In the genomic region with DNA sequence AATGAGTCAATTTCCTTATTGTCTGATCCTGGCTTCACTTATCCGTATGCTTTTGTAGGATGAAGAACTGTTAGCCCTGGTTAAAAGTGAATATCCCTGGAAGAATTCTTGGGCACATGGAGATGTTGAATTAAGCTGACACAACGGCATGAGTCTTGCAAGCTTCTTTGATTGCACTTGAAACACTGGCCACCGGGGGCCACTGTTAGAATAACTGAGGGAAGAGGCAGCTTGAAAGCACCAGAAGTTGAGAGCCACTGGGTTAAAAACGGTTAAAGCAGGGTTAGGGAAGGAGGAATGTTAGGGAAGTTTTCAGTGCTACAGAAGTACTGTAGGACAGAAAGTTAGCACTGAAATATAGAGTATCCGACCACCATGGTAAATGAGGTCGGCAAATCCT, we compare ENCODE assay signal across 8 mouse cellular contexts.
DNase-seq lines count a peak whose midpoint lies in the region.

No protein-coding gene starts in this region.

- DNase-seq in kidney, postnatal 4 days = peak; percentile 27 to 37
- DNase-seq in kidney, adult 9 months = no peak
- DNase-seq in ES-CJ7 (ENCODE audit: low read depth, low spot score) = peak; percentile 34
- peak; percentile 21 for DNase-seq in ZHBTc4 (ENCODE audit: low read depth, low spot score)
- peak; percentile 2 to 32 for DNase-seq in left cerebral cortex, postnatal 10 days (ENCODE audit: extremely low spot score in 1 of 2, low spot score in 2 of 2)
- DNase-seq in natural killer cell, adult 2 months (ENCODE audit: low spot score in 2 of 2) = no peak
- DNase-seq in heart, postnatal 14 days = no peak
- no peak for DNase-seq in gastrocnemius, postnatal 14 days

- intact Hi-C loops in left cerebral cortex, postnatal 10 days (cut with DNase I) = no loop called here
- intact Hi-C loops in heart, postnatal 14 days (cut with DNase I) = no loop called here
- intact Hi-C loops in gastrocnemius, postnatal 14 days (cut with DNase I; ENCODE audit: low total_unique reads) = no loop called here

Comparison
In these comparisons a context has a peak if more than half of its experiments do, and no peak if none do; other contexts are left out.
1. DNase-seq: peak in kidney, postnatal 4 days (2 of 2), ES-CJ7 (single experiment), ZHBTc4 (single experiment) and left cerebral cortex, postnatal 10 days (2 of 2); none in kidney, adult 9 months (single experiment), natural killer cell, adult 2 months (0 of 2), heart, postnatal 14 days (0 of 2) and gastrocnemius, postnatal 14 days (single experiment).